Mouse (Mus musculus) heart, adult 18-20 months (tissue): ENCODE measurements around the gene Usp26. TPM values are rescaled to one million over a fixed set of nuclear protein-coding genes. Genes with fewer than 3 reads are reported as not detected.

ENCODE experiments used
- DNase-seq, 2 experiments: peaks; one replicate each; pipeline ENCODE4 v3.0.0; 2021 to 2022; ENCODE audit warnings: mixed read lengths in 1 of 2
- long read RNA-seq, 2 experiments: library from polyadenylated mRNA; stranded (forward); transcript quantifications; one replicate each; pipeline ENCODE4 v2.0.0; 2021
- total RNA-seq, 2 experiments: library from RNA; stranded (reverse); gene quantifications; 2 replicates each; pipeline ENCODE4 v1.2.3; 2021

Gene Usp26
- not detected for total RNA-seq
- long read RNA-seq, experiment 1, partial matches to known transcripts = 0 of 1 reads
- long read RNA-seq, experiment 1, other reads (novel, unspliced or antisense) = 1 of 1 reads
- long read RNA-seq, experiment 2 = 0 reads

DNA sequence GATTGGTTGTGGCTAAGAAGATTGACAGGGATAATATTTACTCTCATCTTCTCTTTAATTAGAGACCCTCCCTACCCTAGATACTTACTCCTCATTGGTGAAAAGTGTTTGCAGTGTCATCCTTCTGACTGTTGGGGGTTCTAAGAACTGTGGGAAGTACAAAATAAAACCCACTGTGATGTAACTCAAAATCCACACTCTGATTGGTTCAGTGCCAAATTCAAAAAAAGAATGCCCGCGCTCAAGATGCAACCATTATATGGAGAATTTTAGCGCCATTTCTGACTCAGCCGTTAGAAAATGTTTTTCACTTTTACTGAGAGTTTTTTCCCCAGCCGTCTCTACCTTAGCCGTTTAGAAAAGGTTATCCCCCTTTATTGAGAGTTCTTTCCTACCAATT, at the start of gene Usp26:
Usp26 (minus strand) TSS at position 101 of the 400 bp plus-strand sequence.
- DNase-seq = no peak

DNA sequence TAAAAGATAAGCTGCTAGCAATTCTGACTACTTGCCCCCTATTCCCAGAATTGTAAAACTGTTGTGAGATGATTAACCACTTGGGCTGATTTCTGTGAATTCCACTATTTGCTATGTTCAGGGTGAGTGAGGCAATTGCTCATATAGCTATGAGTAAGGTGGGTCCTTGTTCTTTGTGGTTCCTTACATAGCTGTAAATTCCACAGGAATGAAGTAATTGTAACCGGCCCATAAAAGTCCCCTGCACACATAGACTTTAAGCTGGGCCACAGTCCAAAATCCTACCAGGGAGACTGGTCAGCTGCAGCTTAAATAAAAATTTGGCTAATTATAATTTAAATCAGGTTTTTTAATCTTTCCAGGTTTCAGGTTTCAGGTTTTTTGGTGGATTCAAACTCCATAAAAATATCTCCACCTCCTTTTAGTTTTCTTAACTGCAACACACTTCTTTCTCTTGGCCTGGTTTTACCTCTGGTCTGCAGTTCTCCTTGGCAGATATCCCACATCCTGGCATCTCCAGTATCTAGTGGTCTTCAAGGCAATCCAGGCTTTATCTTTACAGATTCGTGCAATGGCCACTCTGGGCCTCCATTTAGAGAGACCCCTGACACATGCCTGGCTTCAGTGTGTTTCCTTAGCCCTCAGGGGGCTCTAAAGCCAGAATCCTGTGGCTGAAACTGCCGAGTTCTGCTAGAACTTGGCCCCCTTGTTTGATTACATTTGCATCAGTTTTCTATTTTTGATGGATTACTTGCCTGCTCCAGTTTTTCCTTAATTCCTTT, 13.6 kb upstream of the Usp26 start:
- no peak for DNase-seq

DNA sequence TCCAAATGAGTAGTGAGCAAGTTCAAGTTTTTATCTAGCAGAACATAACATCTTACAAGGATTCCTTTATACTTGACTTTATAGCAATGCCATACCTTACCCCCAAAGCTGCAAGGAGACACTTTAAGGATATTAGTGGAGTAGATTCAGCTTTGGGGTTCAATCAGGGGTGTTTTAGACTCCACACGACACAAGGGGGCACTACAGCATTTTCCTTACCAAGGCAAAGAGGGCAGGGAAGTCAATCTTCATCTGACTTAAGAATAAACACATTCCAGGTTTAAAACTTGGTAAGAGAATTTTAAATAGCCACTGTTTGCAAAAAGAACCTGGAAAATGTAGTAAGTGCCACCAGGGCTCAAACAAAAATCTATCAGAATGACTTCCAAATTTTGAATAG, 33.6 kb downstream of the Usp26 start:
- DNase-seq = peak in 1 of 2 experiments; percentile 32

DNA sequence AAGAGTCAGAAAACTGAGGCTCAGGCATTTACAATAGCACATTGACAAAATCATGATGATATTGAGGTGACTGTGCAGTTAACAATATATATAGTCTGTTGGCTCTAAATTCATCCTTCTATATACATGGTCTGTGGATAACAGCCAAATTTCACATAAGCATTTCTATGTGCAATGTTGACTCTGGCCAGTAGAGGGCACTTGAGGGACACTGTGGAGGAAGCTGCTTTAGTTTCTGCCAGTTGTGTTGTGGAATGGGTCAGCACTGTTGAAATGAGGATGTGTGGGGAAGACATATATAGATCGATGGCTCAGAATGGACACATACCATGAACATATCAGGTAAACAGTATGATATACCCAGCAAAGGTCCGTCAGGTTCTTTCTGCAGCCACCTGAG, 64.6 kb downstream of the Usp26 start:
- DNase-seq = peak; percentile 10 to 68

DNA sequence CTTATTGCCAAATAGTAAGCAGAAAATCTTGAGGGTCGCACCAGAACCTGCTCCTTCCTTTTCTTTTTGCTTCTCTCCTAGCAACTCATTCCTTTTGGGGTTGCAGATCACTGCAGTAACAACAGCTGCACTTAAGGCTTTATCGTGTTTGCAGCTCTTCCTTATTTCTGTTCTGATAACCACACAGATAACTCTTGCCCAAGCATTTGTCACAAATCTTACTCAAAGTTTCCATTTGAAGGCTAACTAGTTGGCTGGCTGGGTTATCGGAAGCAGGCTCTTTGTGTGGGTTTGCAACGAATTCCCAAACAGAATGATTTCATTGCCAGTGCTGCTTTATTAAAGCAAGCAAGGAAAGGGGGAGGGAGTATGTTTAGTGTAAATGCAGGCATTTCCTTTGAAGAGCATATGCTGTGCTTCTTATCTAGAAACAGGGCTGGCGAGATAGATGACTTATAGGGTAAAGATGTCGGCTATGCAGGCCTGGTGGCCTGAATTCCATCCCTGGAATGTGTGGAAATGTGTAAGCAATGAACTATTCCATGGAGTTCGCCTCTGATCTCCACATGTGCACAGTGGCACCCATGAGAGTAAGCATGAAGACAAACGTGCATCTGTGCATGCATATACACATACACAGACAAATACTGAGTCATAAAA, 86.8 kb downstream of the Usp26 start:
- DNase-seq = no peak

DNA sequence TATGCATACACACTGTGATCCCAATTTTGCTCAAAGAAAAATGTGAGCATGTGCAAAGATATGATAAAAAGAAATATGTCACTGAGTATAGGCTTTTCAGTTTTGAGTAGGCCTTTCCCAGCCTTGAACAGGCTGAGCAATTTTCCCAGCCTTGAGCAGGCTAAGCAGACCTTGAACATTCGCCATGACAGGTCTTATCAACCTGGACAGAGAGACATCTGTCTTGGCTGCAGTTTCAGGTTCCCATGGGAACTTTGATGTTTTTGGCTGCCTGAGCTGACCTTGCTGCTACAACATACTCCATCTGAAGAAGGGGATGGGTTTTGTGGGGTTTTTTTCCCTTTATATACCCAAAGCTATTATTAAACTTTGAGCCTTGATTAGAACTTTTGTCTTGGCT, 88.0 kb downstream of the Usp26 start:
- DNase-seq = peak in 1 of 2 experiments; percentile 3

Other genes with a start within 250 kb of the Usp26 start
- gene Hs6st2, start 119.4 kb downstream of the Usp26 start, total RNA-seq = under 1 TPM; 0.27 to 0.54 TPM
- gene 1700080O16Rik, start 171.5 kb upstream of the Usp26 start, total RNA-seq = not detected